Mouse (Mus musculus) MEL-GATA-1-ER (cell line): ENCODE data around the gene Gfra1.

Experiments
- DNase-seq: peaks from one replicate; pipeline ENCODE4 v3.0.0-alpha.2; 2012; ENCODE audit warnings: low read depth; ENCODE audit errors: extremely low read depth

The Gfra1 gene

GRCm38 (mm10) chr19:58455496-58456061 lies at the start of gene Gfra1:
TSS of gene Gfra1 (minus strand) at chr19:58455909.
- no peak for DNase-seq

- DNase-seq, result no peak
Measured at GRCm38 (mm10) chr19:58500049-58500448, 44.3 kb upstream of the Gfra1 start.

- no peak for DNase-seq
Measured at GRCm38 (mm10) chr19:58499420-58499966, 43.8 kb upstream of the Gfra1 start.

- DNase-seq, result no peak
Measured at GRCm38 (mm10) chr19:58497106-58497505, 41.4 kb upstream of the Gfra1 start.

GRCm38 (mm10) chr19:58486686-58487085 lies 31.0 kb upstream of the Gfra1 start:
- DNase-seq, result no peak

- DNase-seq, result no peak
Measured at GRCm38 (mm10) chr19:58482373-58482977, 26.8 kb upstream of the Gfra1 start.

- DNase-seq, result no peak
Measured at GRCm38 (mm10) chr19:58474251-58474650, 18.5 kb upstream of the Gfra1 start.

GRCm38 (mm10) chr19:58469421-58469820 lies 13.7 kb upstream of the Gfra1 start:
- peak; percentile 14 for DNase-seq

- no peak for DNase-seq
Measured at GRCm38 (mm10) chr19:58468331-58468730, 12.6 kb upstream of the Gfra1 start.

- no peak for DNase-seq
Measured at GRCm38 (mm10) chr19:58463755-58464154, 8.0 kb upstream of the Gfra1 start.

GRCm38 (mm10) chr19:58460361-58461022 lies 4.8 kb upstream of the Gfra1 start:
- DNase-seq, result no peak

- DNase-seq, result no peak
Measured at GRCm38 (mm10) chr19:58456491-58457061, 867 bp upstream of the Gfra1 start.

- no peak for DNase-seq
Measured at GRCm38 (mm10) chr19:58455061-58455495, 631 bp downstream of the Gfra1 start.

- no peak for DNase-seq
Measured at GRCm38 (mm10) chr19:58454261-58455060, 1.2 kb downstream of the Gfra1 start.

- no peak for DNase-seq
Measured at GRCm38 (mm10) chr19:58453581-58453980, 2.1 kb downstream of the Gfra1 start.

GRCm38 (mm10) chr19:58452941-58453551 lies 2.7 kb downstream of the Gfra1 start:
- no peak for DNase-seq

GRCm38 (mm10) chr19:58452178-58452819 lies 3.4 kb downstream of the Gfra1 start:
- no peak for DNase-seq

GRCm38 (mm10) chr19:58451323-58451722 lies 4.4 kb downstream of the Gfra1 start:
- DNase-seq, result no peak

- no peak for DNase-seq
Measured at GRCm38 (mm10) chr19:58450716-58451115, 5.0 kb downstream of the Gfra1 start.
